Mouse (Mus musculus): ENCODE measurements around the gene Stk11. TPM values are rescaled to one million over a fixed set of nuclear protein-coding genes. Genes with fewer than 3 reads are reported as not detected.

The Stk11 gene
- polyA plus RNA-seq, 1 experiment: 77.3 TPM

DNA sequence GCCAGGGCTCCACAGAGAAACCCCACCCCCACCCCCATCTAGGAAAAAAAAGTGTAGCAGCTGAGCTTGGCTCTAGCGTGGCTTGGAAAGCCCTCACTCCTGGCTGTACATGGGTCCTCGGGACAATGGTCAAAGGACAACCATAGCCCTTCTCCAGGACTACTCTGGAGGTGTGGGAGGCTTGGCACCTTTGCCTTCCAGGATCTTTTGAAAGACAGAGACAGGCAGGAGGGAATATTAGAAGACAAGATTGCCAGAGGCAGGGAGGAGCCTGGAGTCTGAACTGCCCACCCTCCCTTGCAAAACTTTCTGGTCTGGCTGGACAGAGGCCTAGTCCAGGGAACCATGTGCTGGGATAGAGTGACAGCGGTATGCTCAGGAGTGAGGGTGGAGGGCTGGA lies 20.9 kb upstream of the Stk11 start:
- no peak for DNase-seq (ENCODE audit: low spot score)

DNA sequence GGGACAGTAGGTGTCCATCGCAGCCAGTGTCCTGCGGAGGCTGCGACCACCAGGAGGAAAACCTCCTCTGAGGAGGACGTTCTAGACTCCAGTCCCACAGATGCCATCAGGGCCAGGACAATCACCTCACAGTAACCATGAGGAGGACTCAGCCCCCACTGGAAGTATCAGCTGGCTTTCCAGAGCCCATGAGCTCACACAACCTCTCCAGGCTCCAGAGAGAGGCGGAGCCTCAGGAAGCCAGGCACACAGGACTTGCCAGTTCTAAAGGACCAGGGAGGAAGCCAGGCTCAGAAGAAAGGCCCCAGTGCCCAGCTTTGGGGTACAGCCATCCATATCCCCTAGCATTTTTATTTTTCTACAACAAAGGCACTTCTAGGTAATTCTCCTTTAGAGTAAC lies 20.1 kb upstream of the Stk11 start:
- DNase-seq (ENCODE audit: low spot score): no peak

DNA sequence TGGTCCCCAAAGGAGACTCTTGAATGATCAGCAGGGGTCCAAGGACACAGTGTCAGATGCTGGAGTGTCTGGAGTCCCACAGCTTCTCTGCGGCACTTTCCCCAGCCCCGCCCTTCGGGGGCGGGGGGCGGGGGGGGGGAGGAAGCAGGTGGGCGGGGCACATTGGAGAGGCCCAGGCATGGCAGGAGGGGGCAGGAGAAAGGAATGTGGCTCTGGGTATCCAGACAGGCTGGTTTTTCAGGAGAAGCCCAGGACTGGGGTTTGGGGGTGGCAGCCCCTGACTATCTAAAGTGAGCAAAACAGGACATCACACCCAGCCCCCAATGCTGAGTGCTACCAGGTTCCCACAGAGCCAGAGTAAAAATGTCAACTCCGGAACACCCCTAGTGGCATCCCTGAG lies 18.3 kb upstream of the Stk11 start:
- DNase-seq (ENCODE audit: low spot score): no peak

DNA sequence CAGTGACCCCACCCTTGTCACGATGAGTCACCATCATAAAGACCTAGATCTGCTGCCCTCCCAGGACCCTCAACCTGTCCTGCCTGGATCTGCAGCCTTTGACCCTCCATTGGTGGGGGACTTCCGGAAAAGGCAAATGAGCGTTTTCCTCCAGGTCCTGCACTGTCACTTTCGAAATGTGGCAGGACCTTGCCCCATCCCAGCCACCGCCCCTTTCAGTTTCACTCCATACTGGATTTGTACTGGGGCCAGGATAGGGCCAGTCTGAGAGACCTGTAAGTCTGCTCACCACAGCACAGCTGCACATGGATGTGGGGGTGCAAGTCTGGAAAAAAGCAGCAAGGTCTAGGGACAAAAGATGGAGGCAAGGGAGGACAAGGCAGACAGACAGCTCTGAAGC lies 17.0 kb upstream of the Stk11 start:
- DNase-seq (ENCODE audit: low spot score): no peak

DNA sequence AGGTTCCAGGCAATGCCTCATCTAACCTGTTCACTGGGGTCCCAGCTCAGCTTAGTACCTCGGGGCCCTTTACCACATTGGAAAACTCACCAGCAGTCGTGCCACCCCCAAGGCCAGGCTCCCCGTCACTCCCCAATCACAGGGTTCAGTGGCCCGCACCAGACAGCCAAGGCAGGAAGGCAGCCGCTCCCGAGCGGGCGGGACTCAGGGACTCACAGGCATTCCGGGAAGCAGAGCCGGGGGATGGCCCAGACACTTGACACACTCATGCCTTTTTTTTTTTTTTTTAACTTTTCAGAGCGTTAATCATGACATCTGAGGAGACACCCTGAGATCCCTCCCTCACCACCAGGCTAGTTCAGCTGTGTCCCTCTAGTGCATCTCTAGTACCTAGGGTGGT lies 14.6 kb upstream of the Stk11 start:
- DNase-seq (ENCODE audit: low spot score): no peak

DNA sequence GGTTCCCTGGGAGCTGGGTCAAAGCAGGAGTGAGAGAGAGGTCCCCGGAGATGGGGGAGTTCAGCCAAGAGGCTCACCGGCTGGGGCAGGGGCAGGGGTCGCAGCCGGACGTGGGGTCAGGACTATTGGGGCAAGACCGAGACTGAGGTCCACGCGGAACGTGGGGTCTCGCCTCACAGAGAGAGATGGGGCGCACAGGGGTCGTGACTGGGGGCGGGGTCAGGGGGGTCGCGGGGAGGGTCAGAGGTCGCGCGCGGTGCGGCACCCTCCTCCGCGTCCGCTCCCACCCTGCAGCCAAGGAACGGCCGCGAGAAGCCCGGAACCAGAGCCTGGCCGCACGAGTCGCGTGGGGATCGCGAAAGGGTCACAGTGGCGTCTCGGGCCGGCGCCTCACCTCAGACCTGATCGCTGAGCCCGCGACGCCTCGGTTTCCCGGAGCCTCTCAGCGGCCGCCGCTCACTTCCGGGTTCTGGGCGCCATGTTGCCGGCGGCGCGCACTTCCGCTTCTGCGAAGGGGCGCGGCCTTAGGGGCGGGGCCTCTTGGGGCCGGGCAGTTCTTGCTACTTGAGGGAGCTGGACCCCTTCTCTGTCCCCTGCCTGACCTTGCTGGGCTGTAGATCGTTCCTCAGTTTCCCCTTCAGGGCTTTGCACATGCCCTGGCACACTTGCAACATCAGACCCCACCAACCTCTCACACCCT lies 13.2 kb upstream of the Stk11 start:
- DNase-seq (ENCODE audit: low spot score): peak; percentile 76

DNA sequence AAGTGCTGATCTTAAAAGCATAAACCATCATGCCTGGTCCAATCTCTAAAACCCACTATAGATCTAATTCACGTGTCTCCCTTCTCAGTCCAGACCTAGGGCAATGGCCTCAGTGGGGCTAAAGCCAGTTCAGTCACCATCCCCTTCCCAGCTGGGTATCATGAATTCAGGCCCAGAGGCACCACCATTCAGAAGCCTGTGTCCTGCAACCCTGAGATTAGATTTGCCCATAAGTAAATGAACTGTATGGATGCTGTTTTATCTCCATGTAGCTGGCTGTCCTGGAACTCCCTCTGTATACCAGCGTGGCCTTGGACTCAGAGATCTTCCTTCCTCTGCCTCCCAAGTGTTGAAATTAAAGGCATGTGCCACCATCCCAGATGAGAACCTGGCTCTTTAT lies 12.6 kb upstream of the Stk11 start:
- no peak for DNase-seq (ENCODE audit: low spot score)

DNA sequence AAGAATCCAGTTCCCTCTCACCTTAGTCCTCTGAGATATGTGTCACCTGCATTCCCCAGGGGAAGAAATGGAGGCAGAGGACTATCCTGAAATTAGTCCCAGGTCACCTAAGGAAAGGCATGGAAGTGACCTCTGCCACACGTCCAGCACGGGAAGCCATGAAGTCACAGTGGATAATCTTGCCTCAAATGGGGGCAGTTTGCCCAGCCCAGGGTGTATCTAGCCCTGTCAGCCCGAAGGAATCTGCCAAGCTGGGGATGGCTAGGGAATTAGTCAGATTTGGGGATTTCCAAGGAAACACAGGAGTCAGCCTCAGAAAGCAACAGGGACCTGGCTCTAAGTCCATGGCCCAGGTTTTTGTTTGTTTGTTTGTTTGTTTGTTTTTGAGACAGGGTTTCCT lies 11.4 kb upstream of the Stk11 start:
- no peak for DNase-seq (ENCODE audit: low spot score)

DNA sequence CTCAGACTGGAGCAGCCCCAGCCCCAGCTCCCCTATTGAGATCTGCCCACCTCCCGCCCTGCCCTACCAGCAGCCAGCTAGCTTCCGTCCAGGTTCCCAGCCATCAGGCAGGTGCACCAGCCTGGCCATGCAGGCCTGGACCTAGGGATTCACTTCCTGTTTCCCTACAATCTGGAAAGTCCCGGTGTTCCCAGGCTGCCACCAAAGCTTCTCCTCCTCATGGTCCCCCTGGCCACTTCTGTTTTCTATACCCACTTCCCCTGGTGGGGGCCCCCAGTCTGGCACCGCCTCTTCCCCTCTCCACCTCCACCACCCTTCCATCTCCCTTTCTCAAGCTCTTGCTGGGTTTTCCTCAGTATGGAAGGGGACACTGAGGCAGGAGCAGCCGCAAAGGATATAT lies 10.1 kb upstream of the Stk11 start, which contains the start of gene Sbno2:
TSS of gene Sbno2 (minus strand) at position 112 of the 400 bp plus-strand sequence.
- DNase-seq (ENCODE audit: low spot score): no peak

DNA sequence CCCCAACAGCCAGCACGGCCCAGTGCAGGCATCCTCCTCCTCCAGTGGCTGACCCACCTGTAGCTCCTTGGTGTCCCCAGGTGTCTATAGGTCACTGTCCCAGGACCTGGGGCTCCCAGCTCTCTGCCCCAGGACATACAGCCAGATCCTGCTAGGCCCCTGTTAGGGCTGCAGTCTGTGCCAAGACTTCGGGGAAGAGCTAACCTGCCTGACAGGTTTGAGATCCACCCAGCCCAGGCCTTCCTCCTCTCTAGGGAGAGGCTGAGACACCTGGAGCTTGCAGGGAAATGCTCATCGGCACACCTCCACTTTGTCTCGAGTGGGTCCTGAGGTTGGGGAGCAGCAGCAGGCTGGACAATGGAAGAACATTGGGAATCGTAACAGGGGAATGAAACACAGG lies 9.7 kb upstream of the Stk11 start:
- peak; percentile 54 for DNase-seq (ENCODE audit: low spot score)

DNA sequence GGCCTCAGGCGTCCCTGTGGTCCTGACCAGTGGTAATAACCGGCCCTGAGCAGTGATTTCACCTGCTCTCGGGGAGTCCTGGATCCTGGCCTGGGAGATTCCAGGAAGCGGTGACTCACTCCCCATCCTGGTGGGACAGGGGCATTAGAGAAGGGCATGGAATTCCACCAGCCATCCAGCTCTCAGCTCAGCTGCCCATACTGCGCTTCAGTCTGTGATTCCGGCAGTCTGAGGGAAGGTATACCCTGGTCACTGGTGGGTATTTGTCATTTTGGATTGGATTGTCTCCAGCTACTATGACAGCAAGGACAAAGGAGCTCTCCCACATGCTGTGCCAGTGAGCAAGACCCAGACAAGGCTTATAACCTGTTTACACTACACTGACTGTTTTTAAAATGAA lies 7.9 kb upstream of the Stk11 start:
- DNase-seq (ENCODE audit: low spot score): no peak

DNA sequence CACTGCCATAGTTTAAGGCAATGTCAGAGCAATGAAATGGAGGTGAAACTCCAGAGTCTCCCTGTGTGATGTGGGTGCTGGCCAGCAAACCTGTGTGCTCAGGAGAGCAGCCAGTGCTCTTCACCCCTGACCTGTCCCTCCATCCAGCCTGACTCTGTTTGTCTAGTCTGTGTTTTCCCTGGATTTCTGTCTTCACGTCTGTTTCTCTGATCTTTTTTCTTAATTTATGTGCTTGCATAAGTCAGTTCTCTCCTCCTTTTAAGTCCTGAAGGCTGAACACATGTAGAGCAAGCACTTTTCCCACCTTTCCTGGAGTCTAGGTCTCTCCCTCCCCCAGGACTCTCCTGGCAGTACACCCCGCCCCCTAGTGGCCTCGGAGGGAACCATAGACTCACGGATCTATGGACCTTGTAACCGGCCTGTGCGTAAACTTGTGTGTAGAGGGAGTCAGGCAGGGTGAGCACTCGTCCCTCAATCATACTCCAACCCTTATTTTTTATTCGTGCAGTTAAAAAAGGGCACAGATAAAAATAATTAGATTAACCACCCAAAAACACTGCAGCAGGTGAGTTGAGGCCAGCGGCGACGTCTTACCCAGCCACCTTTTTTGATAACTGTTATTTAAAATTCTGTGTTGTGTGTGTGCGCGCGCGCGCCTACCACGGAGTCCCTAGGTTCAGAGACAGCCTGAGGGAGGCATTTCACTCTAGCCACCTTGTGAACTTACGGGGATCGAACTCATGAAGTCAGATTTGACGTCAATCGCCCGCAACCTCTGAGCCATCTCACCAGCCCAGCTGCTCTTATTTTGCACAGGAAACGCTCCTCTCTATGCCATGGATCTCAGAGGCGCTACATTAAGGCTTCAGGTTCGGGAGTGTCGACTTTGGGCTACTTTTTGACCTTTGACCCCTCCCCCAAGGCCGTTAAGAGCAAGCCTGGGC lies 990 bp upstream of the Stk11 start:
- peak; percentile 81 for DNase-seq (ENCODE audit: low spot score)

DNA sequence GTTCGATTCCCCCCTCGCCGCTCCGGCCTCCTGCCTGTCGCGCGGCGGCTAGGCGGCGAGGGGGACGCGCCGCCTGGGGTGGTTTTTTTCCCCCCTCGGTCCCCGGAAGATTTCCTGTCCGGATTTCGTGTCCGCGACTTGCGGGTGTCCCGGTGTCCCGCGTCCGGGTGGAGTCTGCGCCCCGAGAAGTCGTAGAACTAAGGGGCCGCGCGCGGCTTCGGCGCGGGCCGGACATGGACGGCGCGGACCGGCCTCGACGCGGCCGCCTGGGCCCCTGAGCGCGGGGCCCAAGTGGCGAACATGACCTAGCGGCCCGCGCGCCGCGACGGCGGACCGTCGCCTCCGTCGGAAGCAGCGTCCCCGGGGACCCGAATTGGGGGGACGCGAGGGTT lies 337 bp downstream of the Stk11 start:
- no peak for DNase-seq (ENCODE audit: low spot score)

DNA sequence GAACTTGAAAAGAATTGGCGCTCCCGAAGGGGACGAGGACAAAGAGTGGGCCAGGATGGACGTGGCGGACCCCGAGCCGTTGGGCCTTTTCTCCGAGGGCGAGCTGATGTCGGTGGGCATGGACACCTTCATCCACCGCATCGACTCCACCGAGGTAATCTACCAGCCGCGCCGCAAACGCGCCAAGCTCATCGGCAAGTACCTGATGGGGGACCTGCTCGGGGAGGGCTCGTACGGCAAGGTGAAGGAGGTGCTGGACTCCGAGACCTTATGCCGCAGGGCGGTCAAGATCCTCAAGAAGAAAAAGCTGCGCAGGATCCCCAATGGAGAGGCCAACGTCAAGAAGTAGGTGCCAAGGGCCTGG lies 942 bp downstream of the Stk11 start:
- no peak for DNase-seq (ENCODE audit: low spot score)

DNA sequence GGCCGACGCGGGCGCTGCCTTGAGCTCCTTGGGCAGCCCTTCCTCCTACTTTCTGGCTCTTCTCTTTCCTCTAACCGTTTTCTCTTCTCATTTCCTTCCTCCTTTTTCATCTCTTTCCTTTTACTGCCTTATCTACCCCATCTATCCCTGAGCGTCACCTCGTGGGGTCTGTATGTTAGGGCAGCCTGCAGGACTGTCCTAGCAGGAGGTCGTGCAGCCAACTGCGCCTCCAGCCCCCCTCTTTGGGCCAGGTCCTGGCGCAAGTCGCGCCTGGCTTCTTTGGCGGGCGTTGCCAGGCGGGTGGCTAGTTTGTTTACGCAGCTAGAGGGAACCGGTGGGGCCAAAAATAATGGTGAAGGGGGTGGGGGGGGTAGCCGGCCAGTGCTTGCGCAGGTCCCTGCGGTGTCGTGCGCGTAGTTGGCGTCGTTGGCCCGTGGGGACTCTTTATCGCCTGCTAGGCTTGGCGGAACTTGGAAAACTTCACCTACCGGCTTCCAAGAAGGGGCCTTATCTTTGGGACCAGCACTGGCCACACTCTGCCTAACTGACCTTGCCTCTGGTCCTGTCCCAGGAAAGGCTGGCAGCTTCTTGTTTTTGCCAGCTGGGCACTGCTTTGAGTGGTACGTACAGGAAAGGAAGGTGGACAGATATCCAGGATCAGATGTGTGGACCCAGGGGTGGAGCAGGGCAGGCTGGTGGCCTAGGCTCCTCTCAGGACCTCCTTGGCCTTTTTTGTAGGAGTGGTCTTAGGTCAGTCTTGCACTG lies 1.5 kb downstream of the Stk11 start:
- DNase-seq (ENCODE audit: low spot score): no peak

DNA sequence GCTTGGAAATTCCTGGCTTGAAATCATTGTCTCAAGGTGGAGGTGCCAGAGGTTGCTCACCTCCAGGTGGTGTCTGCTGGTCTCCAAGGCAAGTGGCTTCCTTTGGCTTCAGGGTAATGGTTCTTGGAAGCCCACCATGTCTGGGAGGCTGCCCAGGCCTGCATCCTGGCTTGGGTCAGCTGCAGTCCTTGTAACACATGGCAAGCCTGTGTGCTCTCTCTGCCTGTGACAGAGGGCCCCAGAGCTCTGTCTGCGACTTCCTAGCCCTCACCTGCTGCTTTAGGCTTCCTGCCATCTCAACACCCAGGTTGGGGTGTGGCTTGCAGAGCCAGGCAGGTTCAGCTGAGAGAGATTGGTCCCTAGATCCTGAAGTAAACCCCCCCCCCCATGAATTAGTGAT lies 2.1 kb downstream of the Stk11 start:
- no peak for DNase-seq (ENCODE audit: low spot score)

DNA sequence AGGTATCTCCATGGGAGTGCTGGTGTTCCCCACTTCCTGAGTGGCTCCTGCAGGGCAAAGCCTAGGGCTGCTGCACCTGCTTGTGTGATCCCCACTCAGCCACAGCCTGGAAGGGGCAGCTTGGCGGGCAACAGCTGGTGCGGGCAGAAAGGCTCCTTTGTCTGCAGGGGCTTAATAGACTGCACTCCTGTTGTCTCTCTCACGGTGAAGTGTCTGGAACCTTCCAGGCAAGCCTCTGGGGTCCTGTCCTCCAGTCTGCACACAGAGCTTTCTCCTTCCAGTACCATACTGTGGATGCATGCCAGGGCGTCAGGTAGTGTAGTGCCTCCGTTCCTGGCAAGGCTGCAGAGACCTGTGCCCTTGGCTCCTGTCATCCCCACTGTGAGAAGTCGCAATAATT lies 2.9 kb downstream of the Stk11 start:
- no peak for DNase-seq (ENCODE audit: low spot score)

DNA sequence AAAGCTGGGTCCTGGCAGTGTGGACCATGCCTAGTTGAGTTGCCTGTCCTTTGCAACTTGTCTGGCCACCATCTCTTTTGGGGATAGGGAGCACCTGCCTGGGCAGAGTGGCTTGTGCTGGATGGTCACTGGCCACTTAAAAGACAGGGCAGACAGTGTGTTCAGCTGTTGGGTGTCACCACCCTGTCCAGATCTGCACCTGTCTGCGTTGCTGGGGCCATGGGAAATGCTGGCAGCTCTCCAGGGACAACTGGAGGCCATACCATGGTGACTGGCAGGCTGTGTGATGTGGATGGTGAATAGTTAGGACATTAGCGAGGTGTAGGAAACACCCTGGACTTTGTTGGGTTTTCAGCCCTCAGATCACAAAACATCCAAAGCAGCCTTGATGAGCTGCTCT lies 4.5 kb downstream of the Stk11 start:
- no peak for DNase-seq (ENCODE audit: low spot score)

DNA sequence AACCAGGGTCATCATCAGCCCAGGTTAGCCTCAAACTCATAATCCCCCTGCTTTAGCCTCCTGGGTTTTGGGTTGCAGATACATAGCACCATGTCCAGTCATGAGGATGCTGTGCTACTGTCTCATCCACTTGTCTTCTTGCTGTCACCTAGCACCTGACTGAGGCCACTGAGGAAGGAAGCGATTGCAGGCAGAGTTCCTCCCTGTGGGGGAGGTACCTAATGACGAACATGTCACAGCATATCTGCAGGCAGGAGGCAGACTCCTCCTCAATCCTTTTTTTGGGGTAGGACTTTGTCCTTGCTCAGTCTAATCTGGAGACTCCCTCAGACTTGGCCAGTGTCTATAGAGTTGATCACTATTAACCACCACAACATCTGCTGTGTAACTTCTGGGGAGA lies 6.0 kb downstream of the Stk11 start:
- no peak for DNase-seq (ENCODE audit: low spot score)

DNA sequence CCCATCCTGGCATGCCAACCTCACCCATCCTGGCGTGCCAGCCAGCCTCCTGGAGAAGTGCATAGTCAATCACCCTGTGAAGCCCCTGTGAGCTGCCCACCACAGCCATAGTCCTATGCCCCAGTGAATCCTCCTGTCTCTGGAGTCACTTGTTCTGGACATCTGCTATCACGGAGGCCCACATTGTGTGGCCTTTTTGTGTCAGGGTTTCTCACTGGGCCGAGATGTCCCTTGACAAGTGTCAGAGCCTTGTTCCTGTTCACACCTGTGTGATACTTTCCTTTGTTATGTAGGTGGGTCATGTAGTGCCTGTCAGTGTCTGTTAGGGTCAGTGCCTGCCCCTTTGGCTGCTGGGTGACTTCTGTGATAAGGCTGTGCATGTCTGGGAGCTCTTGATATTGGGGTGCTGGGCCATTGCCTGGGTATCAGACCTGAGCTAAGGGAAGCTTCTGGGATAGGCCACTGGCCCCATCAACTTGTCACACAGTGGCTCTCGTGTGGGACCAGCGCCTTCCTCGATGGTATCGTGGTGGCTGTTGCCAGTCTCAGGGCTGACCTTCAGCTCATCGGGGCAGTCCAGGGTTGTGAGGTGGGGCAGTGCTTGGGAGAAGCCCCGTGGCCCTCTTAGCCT lies 8.4 kb downstream of the Stk11 start:
- no peak for DNase-seq (ENCODE audit: low spot score)

DNA sequence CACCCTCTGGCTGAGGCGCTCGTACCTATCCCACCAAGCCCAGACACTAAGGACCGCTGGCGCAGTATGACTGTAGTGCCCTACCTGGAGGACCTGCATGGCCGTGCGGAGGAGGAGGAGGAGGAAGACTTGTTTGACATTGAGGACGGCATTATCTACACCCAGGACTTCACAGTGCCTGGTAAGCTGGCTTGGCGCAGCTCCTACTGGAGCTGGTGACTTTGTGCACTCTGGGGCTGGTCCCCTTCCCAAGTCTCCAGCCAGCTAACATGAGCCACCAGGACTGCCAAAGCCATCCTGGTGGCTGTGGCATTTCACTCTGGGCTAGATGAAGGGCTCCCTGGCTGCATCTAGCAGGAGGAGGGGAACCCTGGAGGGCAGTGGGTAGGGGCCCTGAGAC lies 12.3 kb downstream of the Stk11 start:
- no peak for DNase-seq (ENCODE audit: low spot score)

DNA sequence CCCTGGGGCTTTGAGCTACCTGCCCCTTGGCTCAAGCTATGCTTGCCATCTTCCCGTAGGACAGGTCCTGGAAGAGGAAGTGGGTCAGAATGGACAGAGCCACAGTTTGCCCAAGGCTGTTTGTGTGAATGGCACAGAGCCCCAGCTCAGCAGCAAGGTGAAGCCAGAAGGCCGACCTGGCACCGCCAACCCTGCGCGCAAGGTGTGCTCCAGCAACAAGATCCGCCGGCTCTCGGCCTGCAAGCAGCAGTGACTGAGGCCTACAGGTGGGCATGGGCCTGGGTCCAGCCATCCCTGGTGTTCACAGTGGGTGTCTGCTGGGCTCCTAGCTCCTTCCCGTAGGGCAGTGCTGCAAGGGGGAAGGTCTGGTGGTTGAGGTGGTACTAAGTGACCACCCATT lies 14.2 kb downstream of the Stk11 start:
- no peak for DNase-seq (ENCODE audit: low spot score)
